Mouse (Mus musculus) layer of hippocampus, adult 9-11 months (tissue): ENCODE measurements around the gene Akap2.

Source experiments
- DNase-seq: peaks from one replicate; pipeline ENCODE4 v3.0.0; 2022

Akap2 gene

DNA sequence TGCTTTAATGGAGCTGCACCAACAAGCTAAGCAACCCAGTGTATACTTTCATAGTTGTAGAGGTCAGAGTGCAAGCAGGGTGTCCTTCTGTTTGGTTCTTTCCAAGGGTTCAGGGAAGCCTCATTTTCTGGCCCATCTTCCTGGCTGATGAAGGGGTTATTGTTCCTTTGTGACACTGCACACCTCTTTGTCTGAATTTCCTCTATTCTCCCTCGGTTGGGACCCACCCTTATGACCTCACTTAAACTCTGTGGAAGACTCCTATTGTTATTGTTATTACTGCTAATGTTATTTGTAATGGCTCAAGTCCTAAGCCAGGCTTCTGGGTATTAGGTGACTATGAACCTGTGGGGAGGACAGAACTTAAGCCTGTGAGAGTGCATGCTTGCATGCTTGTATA lies 124.5 kb downstream of the Akap2 start:
- no peak for DNase-seq

DNA sequence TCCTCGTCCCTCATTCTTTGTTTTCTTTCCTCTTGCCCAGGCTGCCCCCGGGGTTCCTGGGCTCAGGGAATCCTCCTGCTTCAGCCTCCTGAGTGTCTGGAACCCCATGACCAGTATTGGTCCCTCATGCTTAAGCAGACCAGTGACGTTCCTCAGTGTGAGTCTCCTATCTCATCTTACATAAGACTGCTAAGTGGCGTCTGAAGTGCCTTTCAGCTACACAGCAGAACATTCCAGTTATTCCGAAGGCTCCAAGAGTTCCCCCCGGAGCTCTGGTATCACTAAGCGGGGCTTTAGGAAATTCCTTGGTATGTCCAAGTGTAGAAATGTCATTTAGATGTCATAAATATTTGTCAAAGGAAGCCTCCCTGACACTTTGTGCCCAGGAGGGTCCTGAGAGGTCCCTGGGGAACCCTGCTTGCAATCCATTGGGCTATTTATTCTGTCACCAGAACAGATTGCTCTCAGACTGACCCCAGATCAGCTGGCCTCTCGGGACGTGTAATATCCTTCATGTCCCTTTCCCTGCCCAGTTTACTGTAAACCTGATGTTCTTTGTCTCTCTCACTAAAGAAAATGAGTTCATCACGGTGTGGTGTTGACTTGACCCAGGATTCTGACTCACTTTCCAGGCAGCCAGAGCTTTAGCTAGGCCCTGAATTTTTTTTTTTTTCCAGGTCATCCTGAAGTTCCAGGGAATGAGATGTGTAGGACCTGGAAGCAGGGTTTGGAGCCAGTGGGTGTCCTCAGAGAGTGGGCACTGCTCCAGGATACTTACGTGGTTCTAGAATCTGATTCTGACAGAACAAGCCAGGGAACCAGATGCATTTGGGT lies 125.2 kb downstream of the Akap2 start:
- no peak for DNase-seq

DNA sequence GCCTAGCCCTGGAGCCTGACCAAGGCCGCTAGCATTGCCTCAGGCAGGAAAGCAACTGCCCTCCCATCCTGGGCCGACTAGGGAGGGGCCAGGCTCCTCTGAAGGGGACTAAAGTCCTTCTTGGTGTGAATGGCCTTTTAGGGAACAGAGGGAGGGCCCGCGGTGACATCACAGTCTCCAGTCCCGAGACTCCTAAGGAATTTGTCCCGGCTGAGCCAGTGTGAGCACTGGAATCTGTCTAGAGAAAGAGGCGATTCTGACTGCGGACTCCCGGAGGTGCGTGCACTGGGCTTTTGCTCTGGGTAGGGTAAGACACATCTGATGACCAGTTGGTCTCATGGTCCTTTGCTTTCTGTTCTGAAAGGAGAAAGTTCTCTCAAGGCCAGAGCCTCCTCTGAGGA lies 127.6 kb downstream of the Akap2 start:
- peak; percentile 18 for DNase-seq

DNA sequence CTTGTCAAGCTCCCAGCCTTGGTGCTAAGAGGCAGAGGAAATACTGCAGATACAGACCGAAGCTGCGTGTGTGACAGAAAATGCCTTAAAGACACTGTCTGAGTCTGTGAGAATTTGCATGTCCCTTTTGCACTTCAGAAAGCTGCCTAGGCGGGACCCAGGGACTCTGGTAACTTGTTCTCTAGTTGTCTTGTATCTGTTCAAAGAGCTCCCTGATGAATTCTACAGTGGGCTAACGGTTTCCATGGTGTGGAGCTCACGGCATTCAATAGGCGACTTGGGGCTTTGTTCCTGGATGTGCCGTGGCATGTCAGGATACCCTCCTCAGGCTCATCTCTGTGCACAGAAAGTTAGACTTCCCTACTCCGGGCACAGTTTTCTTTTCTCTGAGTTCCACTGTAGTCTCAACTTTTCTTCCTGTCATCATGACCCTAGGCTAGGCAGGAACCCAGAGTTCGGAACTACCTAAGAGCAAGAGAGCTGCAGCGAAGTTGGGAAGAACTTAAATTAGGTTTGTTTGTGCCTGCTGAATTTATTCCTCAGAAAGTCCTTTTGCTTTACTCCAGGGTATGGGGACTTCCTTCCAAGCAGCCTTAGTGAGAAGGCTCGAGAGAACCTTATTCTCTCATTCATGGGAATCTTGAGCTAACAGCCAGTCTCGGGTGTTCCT lies 128.2 kb downstream of the Akap2 start:
- no peak for DNase-seq

DNA sequence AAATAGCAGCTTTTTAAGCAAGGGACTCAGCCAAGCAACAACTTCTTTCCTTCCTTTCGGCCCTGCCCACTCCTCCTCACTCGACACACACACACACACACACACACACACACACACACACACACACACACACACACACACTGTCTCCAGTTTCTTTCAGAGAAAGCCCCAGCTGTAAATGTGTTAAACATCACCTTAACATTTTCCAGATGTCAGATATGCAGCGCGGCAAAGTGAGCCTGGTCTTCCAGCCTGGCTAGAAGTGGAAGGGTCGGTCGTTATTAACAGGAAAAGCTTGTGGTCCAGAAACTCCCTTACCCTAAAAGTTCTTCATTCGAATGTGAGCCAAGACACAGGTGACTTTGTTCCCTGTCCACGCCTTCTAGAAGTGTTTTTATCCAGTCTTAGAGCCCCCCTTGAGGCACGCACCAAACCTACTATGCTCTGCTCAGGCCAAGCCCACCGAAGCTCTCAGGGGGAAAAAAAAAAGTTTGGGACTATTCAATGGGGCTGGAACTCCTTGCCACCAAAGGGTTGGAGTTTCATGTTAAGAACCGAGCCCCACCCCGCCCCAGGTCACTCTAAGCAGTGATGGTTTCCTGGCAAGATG lies 129.0 kb downstream of the Akap2 start:
- DNase-seq = no peak

DNA sequence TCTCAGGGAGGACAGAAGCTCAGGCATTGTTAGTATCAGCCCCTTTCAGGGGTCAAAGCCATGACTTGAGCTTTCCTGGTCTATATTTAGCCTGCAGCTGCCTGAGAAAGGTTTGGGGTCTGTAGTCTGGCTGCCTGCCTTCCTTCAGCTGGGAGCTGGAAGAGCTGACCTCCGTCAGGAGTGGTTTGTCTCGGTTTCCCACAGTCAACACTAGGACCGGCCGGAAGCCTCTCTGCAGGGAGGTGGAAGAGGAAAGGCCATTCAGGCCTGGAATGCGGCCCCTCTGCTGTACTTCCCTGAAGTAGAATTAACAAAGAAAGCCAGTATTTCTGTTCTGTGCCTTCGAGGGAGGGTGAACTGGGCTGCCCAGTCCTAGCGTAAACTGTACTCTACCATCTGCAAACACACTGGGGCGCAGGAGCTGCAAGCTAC lies 129.6 kb downstream of the Akap2 start:
- DNase-seq = no peak

DNA sequence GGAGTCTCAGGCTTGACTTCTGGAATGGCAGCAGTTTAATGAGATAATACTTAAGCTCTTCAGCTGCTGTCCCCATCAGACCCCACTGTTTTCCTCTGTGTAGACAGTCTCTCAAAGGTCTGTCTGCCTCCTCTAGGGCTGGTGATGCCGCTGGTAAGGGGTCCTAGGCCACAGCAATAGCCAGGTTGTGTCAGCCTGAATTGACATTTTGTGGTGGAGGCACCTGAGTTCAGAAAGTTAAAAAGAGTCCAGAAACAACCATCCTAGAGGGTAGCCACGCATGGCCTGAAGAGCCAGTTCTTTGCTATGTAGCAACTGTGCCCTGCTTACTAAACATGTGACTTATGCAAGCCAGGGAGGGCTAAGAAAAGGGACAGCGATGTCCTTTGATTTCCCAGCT lies 130.2 kb downstream of the Akap2 start:
- DNase-seq = no peak

DNA sequence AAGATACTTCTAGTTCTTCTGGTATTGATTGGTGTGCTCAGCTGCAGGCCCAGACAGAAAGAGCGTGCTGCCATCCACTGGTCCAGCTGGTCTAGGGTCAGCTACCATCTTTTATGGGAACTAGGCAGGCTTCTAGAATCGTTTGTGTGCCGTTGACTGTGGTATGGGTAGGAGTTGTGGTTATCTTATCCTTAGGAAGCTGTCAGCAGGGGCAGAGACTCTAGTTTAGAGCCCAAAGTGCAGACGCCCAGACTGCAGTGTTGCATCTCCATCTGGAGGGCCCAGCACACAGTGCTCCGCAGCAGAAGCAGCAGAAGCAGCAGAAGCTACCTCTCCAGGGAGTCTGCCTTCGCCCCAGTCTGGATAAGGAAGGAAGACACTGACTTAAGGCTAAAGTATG lies 132.0 kb downstream of the Akap2 start:
- no peak for DNase-seq

DNA sequence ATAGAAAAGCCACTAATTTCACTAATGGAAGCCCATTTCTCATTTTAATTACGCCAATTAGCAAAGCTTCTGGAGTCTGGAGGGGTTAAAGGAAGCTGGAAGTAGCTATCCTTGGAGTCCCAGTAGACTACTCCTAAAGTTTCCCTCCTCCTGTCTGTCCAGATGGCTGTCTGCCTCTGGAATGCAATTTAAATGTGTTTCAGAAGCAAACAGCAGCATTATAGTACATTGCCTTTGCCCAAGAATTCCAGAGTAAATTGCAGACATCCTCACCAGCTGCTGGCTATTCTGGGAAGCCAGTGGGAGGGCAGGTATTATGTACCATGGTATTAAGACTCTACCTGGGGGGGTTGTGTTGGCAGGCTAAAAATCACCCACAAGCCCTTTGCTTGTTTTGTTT lies 134.3 kb downstream of the Akap2 start:
- no peak for DNase-seq

DNA sequence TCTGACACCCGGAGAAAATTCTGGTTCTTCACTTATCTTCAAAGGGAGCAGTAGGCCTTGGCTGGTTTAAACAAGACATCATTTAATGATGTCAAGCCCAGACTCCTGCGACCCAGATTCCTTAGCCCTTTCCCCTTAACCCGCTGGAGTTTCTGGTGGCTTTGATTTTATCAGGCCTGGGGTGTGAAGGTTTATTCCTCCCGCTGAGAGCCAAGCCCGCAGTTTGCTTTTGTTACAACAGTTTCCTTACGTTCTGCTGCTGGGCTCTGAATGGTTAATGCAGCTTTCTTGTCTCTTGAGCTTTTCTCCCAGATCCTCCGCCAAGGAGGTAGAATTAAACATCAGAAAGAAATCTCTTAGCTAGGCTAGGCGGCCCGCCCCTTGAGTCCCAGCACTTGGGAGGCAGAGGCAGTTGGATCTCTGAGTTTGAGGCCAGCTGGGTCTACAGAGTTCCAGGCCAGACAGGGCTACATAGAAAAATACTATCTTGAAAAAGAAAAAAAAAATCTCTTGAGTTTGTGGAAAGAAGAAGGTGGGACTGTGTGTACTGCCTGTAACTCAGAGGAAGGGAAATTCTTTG lies 135.1 kb downstream of the Akap2 start:
- DNase-seq = no peak

DNA sequence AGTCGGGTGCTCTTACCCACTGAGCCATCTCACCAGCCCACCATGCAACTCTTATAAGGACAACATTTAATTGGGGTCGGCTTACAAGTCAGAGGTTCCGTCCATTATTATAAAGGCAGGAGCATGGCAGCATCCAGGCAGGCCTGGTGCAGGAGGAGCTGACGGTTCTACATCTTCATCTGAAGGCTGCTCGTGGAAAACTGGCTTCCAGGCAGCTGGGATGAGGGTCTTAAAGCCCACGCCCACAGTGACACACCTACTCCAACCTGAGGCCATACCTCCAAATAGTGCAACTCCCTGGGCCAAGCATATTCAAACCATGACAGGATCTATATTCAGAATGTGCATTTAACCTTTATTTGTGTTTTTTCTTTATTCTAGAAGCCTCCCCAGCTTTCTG lies 136.7 kb downstream of the Akap2 start:
- DNase-seq = no peak

DNA sequence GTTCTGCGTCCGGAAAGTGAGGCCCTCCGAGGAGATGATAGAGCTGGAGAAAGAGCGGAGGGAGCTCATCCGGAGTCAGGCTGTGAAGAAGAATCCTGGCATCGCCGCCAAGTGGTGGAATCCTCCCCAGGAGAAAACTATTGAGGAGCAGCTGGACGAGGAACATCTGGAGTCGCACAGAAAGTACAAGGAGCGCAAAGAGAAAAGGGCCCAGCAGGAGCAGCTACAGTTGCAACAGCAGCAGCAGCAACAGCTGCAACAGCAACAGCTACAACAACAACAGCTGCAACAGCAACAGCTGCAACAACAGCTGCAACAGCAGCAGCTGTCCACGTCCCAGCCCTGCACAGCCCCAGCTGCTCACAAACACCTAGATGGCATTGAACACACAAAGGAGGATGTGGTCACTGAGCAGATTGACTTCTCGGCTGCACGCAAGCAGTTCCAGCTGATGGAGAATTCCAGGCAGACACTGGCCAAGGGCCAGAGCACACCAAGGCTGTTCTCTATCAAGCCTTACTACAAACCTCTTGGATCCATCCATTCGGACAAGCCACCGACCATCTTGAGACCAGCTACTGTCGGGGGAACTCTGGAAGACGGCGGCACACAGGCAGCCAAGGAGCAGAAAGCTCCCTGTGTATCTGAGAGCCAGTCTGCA lies 138.0 kb downstream of the Akap2 start:
- no peak for DNase-seq

DNA sequence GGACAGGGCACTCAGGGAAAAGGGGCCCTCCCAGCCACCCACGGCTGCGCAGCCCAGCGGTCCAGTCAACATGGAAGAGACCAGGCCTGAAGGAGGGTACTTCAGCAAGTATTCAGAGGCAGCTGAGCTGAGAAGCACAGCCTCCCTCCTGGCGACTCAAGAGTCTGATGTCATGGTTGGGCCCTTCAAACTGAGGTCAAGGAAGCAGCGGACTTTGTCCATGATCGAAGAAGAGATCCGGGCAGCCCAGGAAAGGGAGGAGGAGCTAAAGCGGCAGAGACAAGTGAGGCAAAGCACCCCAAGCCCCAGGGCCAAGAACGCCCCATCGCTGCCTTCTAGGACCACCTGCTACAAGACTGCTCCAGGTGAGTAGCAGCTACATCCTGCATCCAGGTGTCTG lies 139.2 kb downstream of the Akap2 start:
- no peak for DNase-seq

DNA sequence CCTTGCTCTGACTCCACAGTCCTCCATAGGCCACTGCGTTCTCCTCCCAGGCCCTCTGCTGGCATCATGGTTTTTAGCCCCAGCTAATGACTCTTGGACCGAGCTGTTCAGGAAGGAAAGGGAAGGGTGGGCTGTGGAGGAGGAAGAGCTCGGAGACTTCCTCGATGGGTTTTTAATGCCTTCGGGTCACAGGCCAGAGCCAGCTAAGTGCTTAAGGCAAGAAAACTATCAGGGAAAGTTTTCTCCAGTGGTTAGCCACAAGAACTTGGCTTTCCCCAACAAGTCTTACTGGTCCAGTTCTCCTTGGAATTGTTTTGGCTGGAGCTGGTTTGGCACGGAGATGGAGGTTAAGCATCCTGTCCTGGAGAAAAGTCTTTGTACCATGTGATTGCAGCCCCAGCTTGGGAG lies 142.8 kb downstream of the Akap2 start:
- DNase-seq = no peak

DNA sequence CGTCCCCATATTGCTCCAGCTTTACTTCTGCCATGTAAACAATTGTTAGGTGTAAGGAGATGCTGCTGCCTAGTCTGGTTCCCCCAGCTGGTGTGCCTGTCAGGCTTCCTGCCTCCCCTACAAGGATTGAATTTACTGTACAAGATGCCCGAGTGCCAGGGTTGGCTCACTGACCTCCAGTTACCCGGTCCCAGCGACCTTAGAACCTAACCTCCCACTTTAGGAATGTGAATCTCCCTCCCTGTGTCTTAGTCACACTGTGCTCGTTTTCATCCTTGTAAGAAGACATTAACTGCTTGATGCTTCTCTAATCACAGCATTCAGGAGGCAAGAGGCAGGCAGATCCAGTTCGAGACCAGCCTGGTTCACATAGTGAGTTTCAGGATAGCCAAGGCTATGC lies 143.7 kb downstream of the Akap2 start:
- no peak for DNase-seq

DNA sequence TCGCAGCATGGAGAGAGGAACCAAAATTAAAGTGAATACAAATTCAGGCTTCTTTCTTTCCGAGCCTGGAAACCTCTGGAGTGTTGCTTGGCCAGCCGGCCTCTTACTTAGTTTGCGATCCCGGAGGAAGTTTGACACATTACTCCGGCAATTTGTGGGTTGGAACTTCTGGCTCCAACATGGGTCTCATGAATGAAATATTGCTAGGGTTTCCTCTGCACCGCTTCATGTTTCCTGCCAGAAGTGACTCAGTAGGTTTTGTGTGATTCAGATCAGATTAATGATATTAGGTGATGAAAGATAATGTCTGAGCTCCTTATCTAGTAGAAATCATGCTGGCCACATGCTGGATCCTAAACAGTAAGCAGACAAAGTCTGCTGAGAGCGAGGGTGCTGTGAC lies 144.4 kb downstream of the Akap2 start:
- no peak for DNase-seq

DNA sequence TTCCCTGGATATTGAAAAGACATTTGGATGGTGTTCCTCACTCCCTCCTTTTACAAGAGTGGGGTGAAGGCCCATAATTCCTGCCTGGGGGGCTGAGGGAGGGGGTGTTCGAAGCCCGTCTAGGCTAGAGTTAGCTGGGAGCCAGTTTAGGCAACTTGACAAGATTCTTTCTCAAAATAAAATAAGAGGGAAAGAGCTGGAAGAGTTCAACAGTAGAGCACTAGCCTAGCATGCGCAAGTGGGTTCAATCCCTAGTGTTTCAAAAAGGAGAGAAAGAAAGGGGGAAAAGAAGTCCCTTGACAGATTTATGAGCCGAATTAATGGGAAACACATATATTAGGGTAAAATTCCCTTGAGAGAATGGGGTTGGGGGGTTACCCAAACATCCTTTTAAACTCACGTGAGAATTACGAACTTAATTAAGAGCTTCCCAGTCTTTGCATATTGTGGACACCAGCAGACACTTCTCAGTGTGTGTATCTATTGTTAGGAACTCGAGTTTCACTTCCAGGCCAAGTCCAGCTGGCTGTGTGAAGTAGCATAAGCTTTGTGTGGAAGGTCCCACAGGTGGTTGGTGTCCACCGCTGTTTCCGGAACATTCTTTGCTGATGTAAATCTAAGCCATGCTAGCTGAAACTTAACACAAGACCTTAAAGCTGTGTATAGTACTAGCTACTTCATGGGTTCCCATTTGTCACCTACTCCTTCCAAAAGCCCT lies 145.0 kb downstream of the Akap2 start:
- no peak for DNase-seq

DNA sequence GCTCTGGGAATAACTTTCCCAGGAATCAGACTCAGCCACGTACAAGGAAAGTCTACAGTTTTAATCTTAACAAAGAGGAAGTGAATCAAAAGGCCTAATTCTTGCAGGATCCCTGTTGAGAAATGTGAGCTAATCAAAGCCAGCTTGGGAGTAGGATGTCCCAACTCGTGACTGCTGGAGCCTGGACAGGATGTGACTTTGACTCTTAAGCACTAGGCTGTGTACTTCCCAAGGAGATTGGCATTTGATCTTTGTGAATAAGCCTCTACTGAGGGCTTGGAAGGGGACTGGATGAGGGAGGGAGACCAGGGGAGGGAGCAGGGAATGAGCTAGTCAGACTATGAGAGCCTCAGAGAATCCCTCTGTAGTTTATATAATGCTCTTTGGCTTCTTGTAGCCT lies 148.6 kb downstream of the Akap2 start:
- DNase-seq = no peak

DNA sequence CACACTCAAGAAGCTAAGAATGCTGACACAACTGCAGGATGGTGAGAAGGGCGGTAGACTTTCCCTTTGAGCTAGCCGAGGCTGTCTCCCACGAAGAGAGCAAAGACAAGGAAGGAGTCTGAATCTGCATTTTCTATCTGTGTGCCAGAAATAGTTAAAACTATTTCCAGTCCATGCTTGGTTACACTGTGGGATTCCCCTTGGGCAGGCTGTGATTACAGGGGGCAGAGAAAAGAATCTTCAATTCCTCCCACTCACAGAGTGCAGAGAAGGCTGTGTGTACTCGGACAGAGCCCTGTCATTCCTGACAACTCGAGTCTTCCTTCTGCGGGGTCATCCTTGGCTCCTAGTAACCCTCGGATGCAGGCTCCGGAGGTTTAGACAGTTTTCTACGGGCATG lies 149.5 kb downstream of the Akap2 start:
- DNase-seq = no peak

DNA sequence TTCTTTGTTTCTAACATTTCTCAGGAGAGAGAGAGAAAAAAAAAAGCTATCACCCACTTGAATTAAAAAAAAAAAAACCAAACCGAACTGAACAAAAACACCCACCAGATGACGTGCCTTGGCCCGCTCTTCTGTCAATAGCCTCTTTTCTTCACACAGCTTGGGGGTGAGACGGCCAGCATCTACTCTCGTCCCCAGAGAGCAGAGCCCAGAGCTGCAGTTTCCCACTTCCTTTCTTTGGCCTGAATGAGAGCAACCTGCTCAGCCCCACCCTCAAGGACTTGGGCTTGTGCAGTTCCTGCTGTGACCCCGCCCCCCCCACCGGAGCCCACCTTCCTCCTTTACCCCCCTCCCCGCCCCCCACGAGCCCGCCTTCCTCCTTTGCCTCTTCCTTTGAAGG lies 150.0 kb downstream of the Akap2 start:
- no peak for DNase-seq

DNA sequence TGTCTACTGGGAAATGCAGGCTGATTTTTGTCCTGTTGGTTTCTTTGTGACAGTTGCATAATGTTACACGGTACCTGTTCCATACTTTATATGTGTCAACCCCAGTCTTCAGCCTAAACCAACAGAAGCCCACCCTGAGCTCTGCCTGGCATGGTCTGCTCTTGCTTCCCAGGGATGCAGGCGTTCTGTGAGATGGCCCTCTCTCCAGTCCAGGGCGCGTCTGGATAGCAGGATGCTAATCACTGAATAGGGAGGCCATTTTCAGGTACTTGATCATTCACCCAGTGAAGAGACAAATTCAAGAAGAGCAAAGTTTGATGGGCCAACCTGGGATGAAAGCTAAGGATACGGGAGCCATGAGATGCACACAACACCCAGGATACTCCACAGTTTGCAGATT lies 161.7 kb downstream of the Akap2 start:
- DNase-seq = no peak

DNA sequence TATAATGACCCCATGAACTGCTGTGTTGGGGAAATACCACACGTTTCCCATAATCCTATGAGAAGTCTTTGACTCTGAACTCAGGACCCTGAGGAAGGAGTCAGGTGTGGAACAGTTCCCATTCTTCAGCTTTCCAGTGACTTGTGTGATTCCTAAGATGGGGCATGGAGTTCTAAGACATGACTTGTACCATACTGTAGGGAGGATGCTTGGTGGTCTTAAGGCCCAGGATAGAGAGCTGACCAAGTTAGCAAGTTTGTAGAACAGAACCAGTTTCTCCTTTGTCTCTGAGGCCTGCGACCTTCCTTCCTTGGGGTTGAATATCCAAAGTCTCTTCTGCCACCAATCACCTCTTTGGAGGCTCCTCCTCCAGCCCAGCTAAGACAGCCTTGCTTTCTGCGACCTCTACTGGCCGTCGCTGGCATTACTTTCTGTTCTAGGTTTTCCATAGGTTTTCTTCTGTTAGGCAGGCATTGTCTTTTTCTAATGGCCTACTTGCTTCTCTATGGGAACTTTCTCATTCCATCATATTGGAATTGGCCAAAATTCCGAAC lies 162.4 kb downstream of the Akap2 start:
- DNase-seq = peak; percentile 64
